Mouse (Mus musculus): Measurements from ENCODE around the gene Cap2. TPM values are rescaled to one million over a fixed set of nuclear protein-coding genes. Genes with fewer than 3 reads are reported as not detected.

The Cap2 gene
- polyA plus RNA-seq, 1 experiment from 2014 or later = 4.3 TPM

DNA sequence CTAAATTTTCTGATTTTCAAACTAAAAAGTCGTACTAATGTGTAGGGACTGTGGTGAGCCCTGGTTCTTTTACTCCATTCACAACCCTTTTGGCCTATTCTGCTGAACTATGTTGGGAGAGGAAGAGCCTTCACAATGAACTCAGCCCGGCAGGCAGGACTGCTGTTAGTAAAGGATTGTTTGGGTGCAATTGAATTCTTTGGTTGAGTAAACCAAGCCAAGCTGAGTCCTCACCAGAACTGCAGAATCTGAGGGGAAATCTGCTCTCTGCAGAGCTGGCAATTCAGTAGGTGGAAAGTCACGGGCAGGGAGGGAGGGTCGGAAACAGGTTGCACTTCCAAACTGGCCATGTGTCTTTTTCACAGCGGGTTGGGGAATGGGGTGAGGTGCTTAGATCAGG lies 39.3 kb downstream of the Cap2 start:
- no peak for DNase-seq
- no peaks in the 10 kb centered on the region for H3K27me3 ChIP-seq (ENCODE audit: insufficient read depth, low read length)
- H3K9ac ChIP-seq = no peak overlapping the region
- TF ChIP-seq CTCF (IDR thresholded peaks at IDR 0.05; ENCODE audit: low read depth) = no peak
- 82% methylated on average over 5 of the region's 5 CpGs for WGBS
- no peak overlapping the region for H3K4me3 ChIP-seq (ENCODE audit: low read depth, low read length)
- no peak for ATAC-seq (ENCODE audit: insufficient read depth)
- no peaks in the 10 kb centered on the region for H3K9me3 ChIP-seq (ENCODE audit: low read depth, low read length)
- no peak overlapping the region for H3K4me2 ChIP-seq
- no peak overlapping the region for H3K27ac ChIP-seq (ENCODE audit: low read depth)
- H3K36me3 ChIP-seq (ENCODE audit: insufficient read depth) = no peaks in the 10 kb centered on the region
- no peaks in the 10 kb centered on the region for H3K4me1 ChIP-seq (ENCODE audit: insufficient read depth)

DNA sequence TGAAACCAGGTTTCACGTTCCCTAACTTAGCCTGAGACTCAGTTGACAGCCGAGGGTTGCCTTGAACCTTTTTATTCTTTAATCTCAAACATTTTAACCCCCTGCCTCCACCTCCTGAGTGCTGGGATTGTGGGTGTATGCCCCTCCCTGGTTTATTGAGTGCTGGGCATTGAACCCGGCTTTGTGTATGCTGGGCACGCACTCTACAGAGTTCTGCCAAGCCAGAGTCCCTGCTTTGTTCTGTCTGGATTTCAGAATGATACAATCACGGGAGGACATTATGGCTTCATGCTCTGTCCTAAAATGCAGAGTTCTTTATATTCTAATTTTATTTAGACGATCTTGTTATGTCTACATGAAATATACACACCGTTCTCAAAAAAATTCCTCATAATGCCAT lies 41.1 kb downstream of the Cap2 start:
- H3K27me3 ChIP-seq (ENCODE audit: insufficient read depth, low read length) = no peaks in the 10 kb centered on the region
- TF ChIP-seq CTCF (IDR thresholded peaks at IDR 0.05; ENCODE audit: low read depth) = no peak
- 81% methylated on average over 7 of the region's 7 CpGs for WGBS
- H3K9ac ChIP-seq = no peak overlapping the region
- H3K9me3 ChIP-seq (ENCODE audit: low read depth, low read length) = no peaks in the 10 kb centered on the region
- DNase-seq (no peak), ATAC-seq (ENCODE audit: insufficient read depth) (no peak)
- no peak overlapping the region for H3K4me3 ChIP-seq (ENCODE audit: low read depth, low read length)
- H3K27ac ChIP-seq (ENCODE audit: low read depth) = no peak overlapping the region
- H3K4me2 ChIP-seq = no peak overlapping the region
- no peaks in the 10 kb centered on the region for H3K36me3 ChIP-seq (ENCODE audit: insufficient read depth)
- H3K4me1 ChIP-seq (ENCODE audit: insufficient read depth) = no peaks in the 10 kb centered on the region

- Histone ChIP-seq H3K4me2 (no peak overlapping the region), H3K9me3 (ENCODE audit: low read depth, low read length) (no peaks in the 10 kb centered on the region), H3K4me3 (ENCODE audit: low read depth, low read length) (no peak overlapping the region), H3K4me1 (ENCODE audit: insufficient read depth) (no peaks in the 10 kb centered on the region), H3K9ac (no peak overlapping the region), H3K27ac (ENCODE audit: low read depth) (no peak overlapping the region), H3K27me3 (ENCODE audit: insufficient read depth, low read length) (no peaks in the 10 kb centered on the region), H3K36me3 (ENCODE audit: insufficient read depth) (no peaks in the 10 kb centered on the region)
- TF ChIP-seq CTCF (IDR thresholded peaks at IDR 0.05; ENCODE audit: low read depth) = no peak
- WGBS = 67% methylated on average over 6 of the region's 6 CpGs
- DNase-seq (no peak), ATAC-seq (ENCODE audit: insufficient read depth) (no peak)
Observed at GRCm38 (mm10) chr13:46544608-46545007, 43.0 kb downstream of the Cap2 start.

DNA sequence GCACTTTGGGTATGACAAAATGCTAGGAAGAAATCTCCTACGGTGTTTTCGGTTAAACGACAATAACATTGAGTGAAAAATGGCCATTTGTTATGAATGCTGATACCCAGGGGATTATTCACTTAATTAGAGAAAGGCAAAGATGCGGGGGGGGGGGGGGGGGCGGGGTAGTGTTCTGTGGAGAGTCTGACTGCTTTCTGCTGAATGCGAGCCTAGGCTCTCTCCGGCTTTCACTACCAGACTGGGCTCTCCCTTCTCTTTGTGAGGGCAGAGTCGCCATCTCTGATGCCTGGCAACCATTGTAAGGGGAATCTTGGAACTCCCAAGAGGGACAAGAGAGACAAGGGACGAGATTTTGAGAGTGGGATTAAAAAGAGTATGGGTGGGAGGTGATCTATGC lies 43.4 kb downstream of the Cap2 start:
- TF ChIP-seq CTCF (IDR thresholded peaks at IDR 0.05; ENCODE audit: low read depth) = no peak
- no peaks in the 10 kb centered on the region for H3K27me3 ChIP-seq (ENCODE audit: insufficient read depth, low read length)
- H3K27ac ChIP-seq (ENCODE audit: low read depth) = no peak overlapping the region
- no peak for ATAC-seq (ENCODE audit: insufficient read depth)
- H3K4me1 ChIP-seq (ENCODE audit: insufficient read depth) = no peaks in the 10 kb centered on the region
- no peak overlapping the region for H3K4me2 ChIP-seq
- H3K36me3 ChIP-seq (ENCODE audit: insufficient read depth) = no peaks in the 10 kb centered on the region
- H3K4me3 ChIP-seq (ENCODE audit: low read depth, low read length) = no peak overlapping the region
- H3K9me3 ChIP-seq (ENCODE audit: low read depth, low read length) = no peaks in the 10 kb centered on the region
- DNase-seq = no peak
- WGBS = 63% methylated on average over 9 of the region's 9 CpGs
- H3K9ac ChIP-seq = no peak overlapping the region

- no peaks in the 10 kb centered on the region for H3K4me1 ChIP-seq (ENCODE audit: insufficient read depth)
- H3K27me3 ChIP-seq (ENCODE audit: insufficient read depth, low read length) = no peaks in the 10 kb centered on the region
- DNase-seq (no peak), ATAC-seq (ENCODE audit: insufficient read depth) (no peak)
- no peak overlapping the region for H3K4me3 ChIP-seq (ENCODE audit: low read depth, low read length)
- no peak overlapping the region for H3K9ac ChIP-seq
- H3K9me3 ChIP-seq (ENCODE audit: low read depth, low read length) = no peaks in the 10 kb centered on the region
- no peak for TF ChIP-seq CTCF (IDR thresholded peaks at IDR 0.05; ENCODE audit: low read depth)
- no peak overlapping the region for H3K4me2 ChIP-seq
- H3K36me3 ChIP-seq (ENCODE audit: insufficient read depth) = no peaks in the 10 kb centered on the region
- 72% methylated on average over 4 of the region's 4 CpGs for WGBS
- no peak overlapping the region for H3K27ac ChIP-seq (ENCODE audit: low read depth)
Observed at GRCm38 (mm10) chr13:46546846-46547245, 45.2 kb downstream of the Cap2 start.

DNA sequence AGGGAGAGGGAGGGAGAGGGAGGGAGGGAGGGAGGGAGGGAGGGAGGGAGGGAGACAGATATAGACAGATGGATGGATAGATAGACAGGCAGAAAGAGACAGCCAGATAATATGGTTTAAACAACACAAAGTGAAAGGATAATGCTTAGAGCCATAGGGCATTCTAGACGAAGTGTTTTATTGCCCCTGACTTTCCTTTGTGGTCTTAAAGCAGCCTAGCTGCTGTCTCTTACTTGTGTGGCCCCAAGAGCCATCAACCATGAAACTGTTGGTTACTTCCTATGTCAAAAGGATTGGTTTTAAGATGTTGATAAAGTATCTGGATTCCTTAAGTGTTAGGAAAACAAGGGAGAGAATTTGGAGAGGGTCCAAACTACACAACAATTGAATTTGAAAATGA lies 45.6 kb downstream of the Cap2 start:
- H3K4me2 ChIP-seq = no peak overlapping the region
- no peak overlapping the region for H3K27ac ChIP-seq (ENCODE audit: low read depth)
- H3K4me3 ChIP-seq (ENCODE audit: low read depth, low read length) = no peak overlapping the region
- DNase-seq (no peak), ATAC-seq (ENCODE audit: insufficient read depth) (no peak)
- no peaks in the 10 kb centered on the region for H3K27me3 ChIP-seq (ENCODE audit: insufficient read depth, low read length)
- WGBS = 21% methylated on average over 1 of the region's 1 CpGs
- H3K9ac ChIP-seq = no peak overlapping the region
- H3K36me3 ChIP-seq (ENCODE audit: insufficient read depth) = no peaks in the 10 kb centered on the region
- TF ChIP-seq CTCF (IDR thresholded peaks at IDR 0.05; ENCODE audit: low read depth) = no peak
- H3K9me3 ChIP-seq (ENCODE audit: low read depth, low read length) = no peaks in the 10 kb centered on the region
- H3K4me1 ChIP-seq (ENCODE audit: insufficient read depth) = no peaks in the 10 kb centered on the region

DNA sequence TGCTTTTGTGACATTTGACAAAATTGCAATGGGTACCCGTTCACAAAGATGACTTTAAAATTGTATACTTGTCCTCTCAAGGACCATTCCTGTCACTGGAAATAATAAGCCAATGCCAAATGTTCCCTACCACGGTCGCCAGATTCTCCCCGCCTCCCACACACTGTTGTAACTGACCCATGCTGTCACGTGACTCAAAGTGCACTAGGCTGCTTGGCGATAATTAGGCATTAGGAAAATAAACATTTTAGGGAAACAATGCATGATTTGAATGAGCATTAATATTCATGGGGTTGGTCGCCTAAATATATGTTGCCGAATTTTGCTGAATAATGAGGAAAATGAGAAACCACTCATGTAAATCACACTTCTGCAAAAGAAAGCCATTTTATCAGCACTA lies 46.5 kb downstream of the Cap2 start:
- DNase-seq = no peak
- TF ChIP-seq CTCF (IDR thresholded peaks at IDR 0.05; ENCODE audit: low read depth) = no peak
- Histone ChIP-seq H3K4me3 (ENCODE audit: low read depth, low read length) (no peak overlapping the region), H3K4me2 (no peak overlapping the region), H3K4me1 (ENCODE audit: insufficient read depth) (no peaks in the 10 kb centered on the region), H3K27ac (ENCODE audit: low read depth) (no peak overlapping the region), H3K9ac (no peak overlapping the region), H3K27me3 (ENCODE audit: insufficient read depth, low read length) (no peaks in the 10 kb centered on the region), H3K9me3 (ENCODE audit: low read depth, low read length) (no peaks in the 10 kb centered on the region), H3K36me3 (ENCODE audit: insufficient read depth) (no peaks in the 10 kb centered on the region)
- WGBS = 70% methylated on average over 8 of the region's 8 CpGs
- no peak for ATAC-seq (ENCODE audit: insufficient read depth)

- no peaks in the 10 kb centered on the region for H3K4me1 ChIP-seq (ENCODE audit: insufficient read depth)
- ATAC-seq (ENCODE audit: insufficient read depth) (no peak), DNase-seq (no peak)
- no peak overlapping the region for H3K4me2 ChIP-seq
- WGBS = 71% methylated on average over 5 of the region's 5 CpGs
- no peaks in the 10 kb centered on the region for H3K36me3 ChIP-seq (ENCODE audit: insufficient read depth)
- no peak overlapping the region for H3K9ac ChIP-seq
- no peak for TF ChIP-seq CTCF (IDR thresholded peaks at IDR 0.05; ENCODE audit: low read depth)
- H3K9me3 ChIP-seq (ENCODE audit: low read depth, low read length) = no peaks in the 10 kb centered on the region
- H3K27ac ChIP-seq (ENCODE audit: low read depth) = no peak overlapping the region
- no peaks in the 10 kb centered on the region for H3K27me3 ChIP-seq (ENCODE audit: insufficient read depth, low read length)
- no peak overlapping the region for H3K4me3 ChIP-seq (ENCODE audit: low read depth, low read length)
Observed at GRCm38 (mm10) chr13:46548600-46549179, 47.0 kb downstream of the Cap2 start.

Measured in lung, embryonic 14.5 days (tissue).